Mouse (Mus musculus) liver, adult 2 months (tissue): ENCODE results near the gene Gm8356. TPM values are rescaled to one million over a fixed set of nuclear protein-coding genes. Genes with fewer than 3 reads are reported as not detected.
"Not testable (repeated sequence)": the region's sequence is repeated elsewhere in the genome, so short reads cannot be mapped to it uniquely, and the experiment has no call there.

Experiments
- DNase-seq: peaks from one replicate; pipeline ENCODE4 v3.0.0-alpha.2; 2011; ENCODE audit warnings: low read depth, low spot score; ENCODE audit errors: extremely low read depth
- H3K27ac ChIP-seq: fragments of 200-500 bp; replicated peaks from 2 replicates; pipeline ENCODE4 v1.5.1; 2012; ENCODE audit warnings: low read depth, mild to moderate bottlenecking, control low read depth, inconsistent platforms, low read length; ENCODE audit not compliant: insufficient read depth
- H3K27me3 ChIP-seq: fragments of 200-500 bp; 2 replicates; pipeline ENCODE4 v1.6.1; 2012; ENCODE audit warnings: mild to moderate bottlenecking, moderate library complexity, low read length, inconsistent platforms; ENCODE audit not compliant: control insufficient read depth, insufficient read depth
- H3K36me3 ChIP-seq: fragments of 200-500 bp; 2 replicates; pipeline ENCODE4 v1.6.1; 2012; ENCODE audit warnings: low read length, inconsistent platforms; ENCODE audit not compliant: control insufficient read depth, insufficient read depth
- H3K4me1 ChIP-seq: fragments of 200-500 bp; 2 replicates; pipeline ENCODE4 v1.6.1; 2011; ENCODE audit warnings: low read length; ENCODE audit not compliant: control insufficient read depth, insufficient read depth
- H3K4me3 ChIP-seq: fragments of 200-500 bp; 2 replicates; pipeline ENCODE4 v1.5.1; 2011; ENCODE audit warnings: low read depth, mild to moderate bottlenecking, control low read depth, low read length, moderate library complexity; ENCODE audit not compliant: insufficient read depth
- H3K79me2 ChIP-seq: fragments of 200-500 bp; 2 replicates; pipeline ENCODE4 v1.6.1; 2012; ENCODE audit warnings: inconsistent platforms, mild to moderate bottlenecking, low read length, moderate library complexity; ENCODE audit not compliant: control insufficient read depth, insufficient read depth
- H3K9ac ChIP-seq: fragments of 200-500 bp; 2 replicates; pipeline ENCODE4 v1.6.1; 2012; ENCODE audit warnings: low read depth, mild to moderate bottlenecking, control low read depth, inconsistent platforms, low read length
- WGBS: fragments of 180-500 bp; shearing (Covaris S2); methylation state at CpG from one replicate; pipeline ENCODE4 v1.1.7; 2018; 5-methylcytosine and 5-hydroxymethylcytosine counted together
- polyA plus RNA-seq: library from polyadenylated mRNA; depleted of rRNA; stranded (reverse); fragments of >200 nt; gene quantifications from 2 replicates; pipeline ENCODE4 v1.2.3, GENCODE M21; 2012; rRNA removed
- total RNA-seq: library from RNA; depleted of rRNA; stranded (reverse); fragments of >200 nt; gene quantifications from 2 replicates; pipeline ENCODE4 v1.2.3, GENCODE M21; 2014; rRNA removed

Gm8356 gene
- total RNA-seq: not detected in 2 replicates
- not detected in 2 replicates for polyA plus RNA-seq

DNA sequence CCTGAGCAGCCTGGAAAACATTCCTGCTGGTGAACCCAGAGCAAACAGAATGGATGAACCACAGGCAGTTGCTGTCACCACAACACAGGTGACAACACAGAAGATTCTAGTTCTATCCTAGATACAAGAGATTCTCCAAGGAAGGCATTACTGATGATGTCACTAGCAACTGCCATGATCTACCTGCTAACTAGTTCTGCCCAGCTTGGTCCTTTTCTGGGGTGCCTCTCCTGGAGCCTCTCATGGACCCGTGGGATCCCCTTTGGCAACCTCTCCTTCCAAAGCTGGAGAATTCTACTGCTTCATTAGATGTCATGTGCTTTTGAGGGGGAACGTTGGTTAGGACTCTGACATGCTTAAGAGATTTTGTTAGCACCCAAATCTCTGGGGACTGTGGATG, at the start of gene Gm8356:
Gene Gm8356, minus strand, starts transcription at position 101 of the 400 bp plus-strand sequence.
- not testable (repeated sequence) for H3K27me3 ChIP-seq, H3K36me3 ChIP-seq, H3K4me1 ChIP-seq, H3K27ac ChIP-seq, H3K9ac ChIP-seq, H3K79me2 ChIP-seq, DNase-seq, H3K4me3 ChIP-seq
- WGBS: 67% methylated on average over 1 of the region's 2 CpGs

DNA sequence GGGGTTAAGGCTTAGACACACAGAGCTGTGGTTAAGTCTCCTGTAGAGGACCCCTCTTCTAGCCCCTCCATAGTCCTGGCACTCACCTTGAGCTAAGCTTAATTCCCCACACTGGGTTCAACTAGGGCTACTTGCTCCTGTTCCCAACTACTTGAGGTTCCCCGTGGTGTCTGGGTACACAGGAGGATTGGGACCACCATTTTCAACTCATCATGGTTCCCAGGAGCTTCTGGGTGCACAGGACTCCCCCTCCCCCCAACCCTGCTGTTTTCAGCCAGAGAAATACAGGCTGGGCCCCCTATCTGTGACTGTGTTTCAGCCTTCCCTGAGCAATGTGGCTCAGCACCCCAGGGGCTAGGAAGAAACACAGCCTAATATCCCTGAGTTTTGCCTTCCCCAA, 50.8 kb downstream of the Gm8356 start:
- not testable (repeated sequence) for H3K27ac ChIP-seq, DNase-seq, H3K9ac ChIP-seq, H3K4me1 ChIP-seq, H3K4me3 ChIP-seq, H3K36me3 ChIP-seq, H3K27me3 ChIP-seq, H3K79me2 ChIP-seq
- WGBS: 26% methylated on average over 1 of the region's 1 CpGs

DNA sequence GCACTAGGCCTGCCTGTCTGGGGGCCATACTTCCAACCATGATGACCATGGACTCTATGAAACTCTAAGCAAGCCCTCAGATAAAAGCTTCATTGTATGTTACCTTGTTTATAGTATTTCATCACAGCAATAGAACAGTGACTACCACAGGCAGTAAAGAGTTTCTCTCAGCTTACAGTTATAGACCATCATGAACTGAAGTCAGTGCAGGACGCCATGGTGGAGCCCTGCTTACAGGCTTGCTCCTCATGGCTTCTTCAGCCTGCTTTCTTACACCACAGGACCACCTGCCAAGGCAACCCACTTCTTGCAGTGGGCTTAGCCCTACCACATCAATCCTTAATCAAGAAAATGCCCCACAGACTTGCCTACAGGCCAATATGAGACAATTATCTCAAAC, 51.5 kb downstream of the Gm8356 start:
- DNase-seq, H3K27me3 ChIP-seq, H3K4me3 ChIP-seq, H3K79me2 ChIP-seq, H3K36me3 ChIP-seq, H3K27ac ChIP-seq, H3K9ac ChIP-seq, H3K4me1 ChIP-seq: not testable (repeated sequence)
- WGBS: 60% methylated on average over 1 of the region's 1 CpGs

- H3K79me2 ChIP-seq, DNase-seq, H3K27ac ChIP-seq, H3K4me3 ChIP-seq, H3K4me1 ChIP-seq, H3K27me3 ChIP-seq, H3K9ac ChIP-seq, H3K36me3 ChIP-seq: not testable (repeated sequence)
- 68% methylated on average over 7 of the region's 8 CpGs for WGBS
These were observed 55.0 kb downstream of the Gm8356 start for GRCm38 (mm10) chr14:6482126-6482525.

Other genes with a start within 250 kb of the Gm8356 start
- not detected in 2 replicates for gene Gm21103, start 232.4 kb downstream of the Gm8356 start, total RNA-seq
- gene Gm21103, start 232.4 kb downstream of the Gm8356 start, polyA plus RNA-seq: not detected in 2 replicates
- gene Gm3618, start 193.6 kb downstream of the Gm8356 start, total RNA-seq: not detected in 2 replicates
- not detected in 2 replicates for gene Gm3618, start 193.6 kb downstream of the Gm8356 start, polyA plus RNA-seq
- gene Gm16440, start 147.0 kb downstream of the Gm8356 start, total RNA-seq: not detected in 2 replicates
- not detected in 2 replicates for gene Gm16440, start 147.0 kb downstream of the Gm8356 start, polyA plus RNA-seq
- not detected in 2 replicates for gene Gm3591, start 124.8 kb downstream of the Gm8356 start, total RNA-seq
- not detected in 2 replicates for gene Gm3591, start 124.8 kb downstream of the Gm8356 start, polyA plus RNA-seq
- not detected in 2 replicates for gene Gm3594, start 92.7 kb downstream of the Gm8356 start, total RNA-seq
- not detected in 2 replicates for gene Gm3594, start 92.7 kb downstream of the Gm8356 start, polyA plus RNA-seq
- not detected in 2 replicates for gene Gm3629, start 53.3 kb upstream of the Gm8356 start, total RNA-seq
- gene Gm3629, start 53.3 kb upstream of the Gm8356 start, polyA plus RNA-seq: not detected in 2 replicates
- gene Gm3460, start 85.1 kb upstream of the Gm8356 start, total RNA-seq: not detected in 2 replicates
- gene Gm3460, start 85.1 kb upstream of the Gm8356 start, polyA plus RNA-seq: not detected in 2 replicates
- gene Gm10251, start 146.9 kb upstream of the Gm8356 start, total RNA-seq: not detected in 2 replicates
- not detected in 2 replicates for gene Gm10251, start 146.9 kb upstream of the Gm8356 start, polyA plus RNA-seq
- gene Gm8050, start 183.0 kb upstream of the Gm8356 start, total RNA-seq: not detected in 2 replicates
- gene Gm8050, start 183.0 kb upstream of the Gm8356 start, polyA plus RNA-seq: not detected in 2 replicates
- gene Gm3636, start 205.0 kb upstream of the Gm8356 start, total RNA-seq: not detected in 2 replicates
- not detected in 2 replicates for gene Gm3636, start 205.0 kb upstream of the Gm8356 start, polyA plus RNA-seq
- gene Gm8362, start 237.1 kb upstream of the Gm8356 start, total RNA-seq: not detected in 2 replicates
- not detected in 2 replicates for gene Gm8362, start 237.1 kb upstream of the Gm8356 start, polyA plus RNA-seq